Mouse (Mus musculus) heart, postnatal 36 days (tissue): ENCODE data around the gene Ccr6. TPM values are rescaled to one million over a fixed set of nuclear protein-coding genes. Genes with fewer than 3 reads are reported as not detected.

ENCODE experiments used
- total RNA-seq, 2 experiments: library from RNA; stranded (reverse); gene quantifications; 2 replicates each; pipeline ENCODE4 v1.2.3; 2021

The Ccr6 gene
- total RNA-seq, 2 experiments from 2014 or later = not detected

Other genes with a start within 250 kb of the Ccr6 start
- not detected for gene Gm49673, start 88.3 kb upstream of the Ccr6 start, total RNA-seq
- gene Rnaset2a, start 87.9 kb upstream of the Ccr6 start, total RNA-seq = 10 to 100 TPM; 27.4 to 27.5 TPM
- 10 to 100 TPM; 10.9 to 13.2 TPM for gene Fgfr1op, start 70.5 kb upstream of the Ccr6 start, total RNA-seq
- 100 to 1,000 TPM; 805 to 817 TPM for gene Mpc1, start 46.9 kb downstream of the Ccr6 start, total RNA-seq
- gene Sft2d1, start 75.1 kb downstream of the Ccr6 start, total RNA-seq = 10 to 100 TPM; 13.9 to 16.6 TPM
- under 1 TPM; 0.17 to 0.22 TPM for gene Prr18, start 101.4 kb downstream of the Ccr6 start, total RNA-seq
- under 1 TPM; 0.30 to 0.75 TPM for gene T2, start 119.9 kb downstream of the Ccr6 start, total RNA-seq
- not detected for gene T, start 198.4 kb downstream of the Ccr6 start, total RNA-seq